Mouse (Mus musculus) midbrain, embryonic 12.5 days (tissue): Measurements from ENCODE around the gene C1ql3. TPM values are rescaled to one million over a fixed set of nuclear protein-coding genes. Genes with fewer than 3 reads are reported as not detected.
A peak's percentile ranks its signal among the peaks of the same experiment; 100 is the strongest.

Experiments used
- ATAC-seq: fragments of 200-750 bp; cut with Nextera tagmentation; 2 replicates; pipeline ENCODE4 v1.8.0; 2017; ENCODE audit warnings: low read depth, moderate TSS enrichment, moderate library complexity; ENCODE audit not compliant: low FRiP score
- H3K27ac ChIP-seq: fragments of 300-500 bp; sonication (generic); replicated peaks from 2 replicates; pipeline ENCODE4 v1.5.1; 2016; ENCODE audit warnings: mild to moderate bottlenecking
- H3K27me3 ChIP-seq: fragments of 300-500 bp; sonication (generic); 2 replicates; pipeline ENCODE4 v1.6.1; 2016; ENCODE audit warnings: mild to moderate bottlenecking
- H3K36me3 ChIP-seq: fragments of 300-500 bp; sonication (generic); 2 replicates; pipeline ENCODE4 v1.6.1; 2016
- H3K4me1 ChIP-seq: fragments of 300-500 bp; sonication (generic); 2 replicates; pipeline ENCODE4 v1.6.1; 2016
- H3K4me2 ChIP-seq: fragments of 300-500 bp; sonication (generic); replicated peaks from 2 replicates; pipeline ENCODE4 v1.6.1; 2016; ENCODE audit warnings: mild to moderate bottlenecking, moderate library complexity
- H3K4me3 ChIP-seq: fragments of 300-500 bp; sonication (generic); 2 replicates; pipeline ENCODE4 v1.5.1; 2016; ENCODE audit warnings: mild to moderate bottlenecking
- H3K9ac ChIP-seq: fragments of 300-500 bp; sonication (generic); replicated peaks from 2 replicates; pipeline ENCODE4 v1.6.1; 2016; ENCODE audit warnings: mild to moderate bottlenecking, moderate library complexity
- H3K9me3 ChIP-seq: fragments of 300-500 bp; sonication (generic); 2 replicates; pipeline ENCODE4 v1.6.1; 2016; ENCODE audit warnings: mild to moderate bottlenecking
- WGBS: fragments of 180-500 bp; shearing (Covaris S2); methylation state at CpG from one replicate; pipeline ENCODE4 v1.1.7; 2016; 5-methylcytosine and 5-hydroxymethylcytosine counted together
- polyA plus RNA-seq: library from polyadenylated mRNA; unstranded; fragments of >200 nt; fragmentation: Nextera tagmentation; extraction: Ambion mirVana; gene quantifications from 2 replicates; pipeline ENCODE4 v1.2.1, GENCODE M21; 2016

Gene C1ql3
- polyA plus RNA-seq, result 0.75 and 1.1 TPM in 2 replicates

- Histone ChIP-seq H3K27me3 (peaks cover 50% of the 10 kb centered on the region), H3K27ac (no peak within 1 kb of the TSS), H3K4me3 (peak within 1 kb of the TSS; percentile 56), H3K9me3 (no peaks in the 10 kb centered on the region), H3K36me3 (no peaks in the 10 kb centered on the region), H3K9ac (peak within 1 kb of the TSS; percentile 44), H3K4me1 (peaks cover 19% of the 10 kb centered on the region), H3K4me2 (peak within 1 kb of the TSS; percentile 99)
- WGBS, result 1% methylated on average over 19 of the region's 19 CpGs
- ATAC-seq, result no peak
These were observed at the start of gene C1ql3 for GRCm38 (mm10) chr2:13011472-13011871. Gene C1ql3 (minus strand): TSS chr2:13011806.

- 89% methylated on average over 5 of the region's 5 CpGs for WGBS
- no peak for ATAC-seq
- Histone ChIP-seq H3K4me2 (no peak overlapping the region), H3K4me3 (no peak overlapping the region), H3K4me1 (no peaks in the 10 kb centered on the region), H3K27me3 (no peaks in the 10 kb centered on the region), H3K9me3 (no peaks in the 10 kb centered on the region), H3K9ac (no peak overlapping the region), H3K27ac (no peak overlapping the region), H3K36me3 (no peaks in the 10 kb centered on the region)
These were observed 49.0 kb upstream of the C1ql3 start for GRCm38 (mm10) chr2:13060426-13061170.

GRCm38 (mm10) chr2:13048649-13049048 is 37.0 kb upstream of the C1ql3 start:
- Histone ChIP-seq H3K4me2 (no peak overlapping the region), H3K27ac (no peak overlapping the region), H3K9me3 (no peaks in the 10 kb centered on the region), H3K36me3 (no peaks in the 10 kb centered on the region), H3K27me3 (no peaks in the 10 kb centered on the region), H3K4me3 (no peak overlapping the region), H3K9ac (no peak overlapping the region), H3K4me1 (no peaks in the 10 kb centered on the region)
- 86% methylated on average over 6 of the region's 6 CpGs for WGBS
- no peak for ATAC-seq

- H3K36me3 ChIP-seq, result no peaks in the 10 kb centered on the region
- H3K4me3 ChIP-seq, result no peak overlapping the region
- H3K4me1 ChIP-seq, result no peaks in the 10 kb centered on the region
- no peak overlapping the region for H3K27ac ChIP-seq
- H3K9me3 ChIP-seq, result no peaks in the 10 kb centered on the region
- no peaks in the 10 kb centered on the region for H3K27me3 ChIP-seq
- no peak overlapping the region for H3K4me2 ChIP-seq
- WGBS, result 91% methylated on average over 4 of the region's 4 CpGs
- ATAC-seq, result no peak
- no peak overlapping the region for H3K9ac ChIP-seq
These were observed 32.9 kb upstream of the C1ql3 start for GRCm38 (mm10) chr2:13044555-13044954.

GRCm38 (mm10) chr2:13039785-13040184 is 28.2 kb upstream of the C1ql3 start:
- no peak overlapping the region for H3K9ac ChIP-seq
- no peaks in the 10 kb centered on the region for H3K27me3 ChIP-seq
- ATAC-seq, result no peak
- no peak overlapping the region for H3K27ac ChIP-seq
- 95% methylated on average over 4 of the region's 4 CpGs for WGBS
- no peak overlapping the region for H3K4me2 ChIP-seq
- H3K36me3 ChIP-seq, result no peaks in the 10 kb centered on the region
- H3K4me3 ChIP-seq, result no peak overlapping the region
- no peaks in the 10 kb centered on the region for H3K9me3 ChIP-seq
- H3K4me1 ChIP-seq, result no peaks in the 10 kb centered on the region

GRCm38 (mm10) chr2:13038772-13039171 is 27.2 kb upstream of the C1ql3 start:
- WGBS, result 73% methylated on average over 3 of the region's 3 CpGs
- H3K9ac ChIP-seq, result no peak overlapping the region
- H3K9me3 ChIP-seq, result no peaks in the 10 kb centered on the region
- no peaks in the 10 kb centered on the region for H3K27me3 ChIP-seq
- no peak overlapping the region for H3K4me2 ChIP-seq
- no peak overlapping the region for H3K27ac ChIP-seq
- H3K4me1 ChIP-seq, result no peaks in the 10 kb centered on the region
- no peaks in the 10 kb centered on the region for H3K36me3 ChIP-seq
- H3K4me3 ChIP-seq, result no peak overlapping the region
- ATAC-seq, result no peak

GRCm38 (mm10) chr2:13018861-13019260 is 7.3 kb upstream of the C1ql3 start:
- Histone ChIP-seq H3K4me3 (no peak overlapping the region), H3K4me2 (no peak overlapping the region), H3K27ac (no peak overlapping the region), H3K4me1 (0 out of 2 replicates have a peak, but pooled peaks cover 2% of the 10 kb centered on the region), H3K9me3 (no peaks in the 10 kb centered on the region), H3K9ac (no peak overlapping the region), H3K27me3 (peaks cover 5% of the 10 kb centered on the region), H3K36me3 (no peaks in the 10 kb centered on the region)
- no peak for ATAC-seq
- WGBS, result 57% methylated on average over 1 of the region's 1 CpGs

- H3K9ac ChIP-seq, result no peak overlapping the region
- 24% methylated on average over 5 of the region's 5 CpGs for WGBS
These were observed 6.8 kb upstream of the C1ql3 start for GRCm38 (mm10) chr2:13018382-13018781.

GRCm38 (mm10) chr2:13011973-13012372 is 367 bp upstream of the C1ql3 start:
- H3K36me3 ChIP-seq, result no peaks in the 10 kb centered on the region
- H3K4me3 ChIP-seq, result peak overlapping the region; percentile 56
- H3K27me3 ChIP-seq, result peaks cover 50% of the 10 kb centered on the region
- WGBS, result 29% methylated on average over 3 of the region's 3 CpGs
- ATAC-seq, result no peak
- no peak overlapping the region for H3K27ac ChIP-seq
- H3K9ac ChIP-seq, result no peak overlapping the region
- peaks cover 19% of the 10 kb centered on the region for H3K4me1 ChIP-seq
- peak overlapping the region; percentile 99; the same call in 1 of the 2 replicates for H3K4me2 ChIP-seq
- H3K9me3 ChIP-seq, result no peaks in the 10 kb centered on the region

More at GRCm38 (mm10) chr2:13018382-13018781, 6.8 kb upstream of the C1ql3 start:
- Histone ChIP-seq H3K27ac (no peak overlapping the region), H3K9me3 (no peaks in the 10 kb centered on the region), H3K27me3 (peaks cover 10% of the 10 kb centered on the region), H3K4me1 (0 out of 2 replicates have a peak, but pooled peaks cover 2% of the 10 kb centered on the region), H3K36me3 (no peaks in the 10 kb centered on the region), H3K4me2 (no peak overlapping the region), H3K4me3 (no peak overlapping the region)
- ATAC-seq, result no peak

- H3K4me3 ChIP-seq, result peak overlapping the region; percentile 56
- H3K9me3 ChIP-seq, result no peaks in the 10 kb centered on the region
- peaks cover 50% of the 10 kb centered on the region for H3K27me3 ChIP-seq
- peak overlapping the region; percentile 99 for H3K4me2 ChIP-seq
- peak; percentile 75 for ATAC-seq
- H3K36me3 ChIP-seq, result no peaks in the 10 kb centered on the region
- H3K9ac ChIP-seq, result peak overlapping the region; percentile 44
- H3K4me1 ChIP-seq, result peaks cover 19% of the 10 kb centered on the region
- under 1% methylated on average over 70 of the region's 75 CpGs for WGBS
- no peak overlapping the region for H3K27ac ChIP-seq
These were observed 905 bp downstream of the C1ql3 start for GRCm38 (mm10) chr2:13010460-13011341.

GRCm38 (mm10) chr2:13010030-13010459 is 1.6 kb downstream of the C1ql3 start:
- Histone ChIP-seq H3K4me1 (peaks cover 19% of the 10 kb centered on the region), H3K36me3 (no peaks in the 10 kb centered on the region), H3K27ac (no peak overlapping the region), H3K9ac (peak overlapping the region; percentile 44), H3K9me3 (no peaks in the 10 kb centered on the region), H3K4me2 (peak overlapping the region; percentile 99), H3K4me3 (peak overlapping the region; percentile 56), H3K27me3 (peaks cover 50% of the 10 kb centered on the region)
- WGBS, result 2% methylated on average over 31 of the region's 31 CpGs
- peak; percentile 35 for ATAC-seq
